Mouse (Mus musculus): ENCODE measurements around the gene Gm9507. TPM values are rescaled to one million over a fixed set of nuclear protein-coding genes. Genes with fewer than 3 reads are reported as not detected.
"Not testable (repeated sequence)": the region's sequence is repeated elsewhere in the genome, so short reads cannot be mapped to it uniquely, and the experiment has no call there.

The Gm9507 gene
- total RNA-seq, 1 experiment from 2014 or later, result not detected

DNA sequence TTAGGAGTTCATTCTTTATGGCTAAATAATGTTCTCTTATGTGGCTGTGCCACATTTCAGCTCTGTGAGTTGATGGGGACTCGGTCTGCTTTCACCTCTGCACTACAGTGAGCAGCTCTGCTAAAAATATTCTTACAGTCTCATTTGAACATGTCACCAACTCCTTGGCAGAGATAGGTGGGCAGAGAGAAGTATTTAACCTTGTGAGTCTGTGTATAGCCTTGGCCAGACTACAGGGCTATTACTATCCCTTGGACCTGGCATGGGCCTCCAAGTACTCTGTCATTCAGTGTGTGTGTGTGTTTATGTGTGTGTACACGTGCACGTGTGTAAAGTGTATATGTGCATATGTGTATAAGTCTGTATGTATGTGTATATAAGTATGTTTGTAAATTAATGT lies 28.2 kb downstream of the Gm9507 start:
- ATAC-seq (replicated peaks; ENCODE audit: insufficient number of reproducible peaks, low FRiP score, low TSS enrichment, poor library complexity, severe bottlenecking), result not testable (repeated sequence)

GRCm38 (mm10) chr10:77782442-77782841 lies 29.2 kb downstream of the Gm9507 start, which contains the start of gene Gm3250:
Gene Gm3250, minus strand, starts transcription at chr10:77782542.
- not testable (repeated sequence) for ATAC-seq (replicated peaks; ENCODE audit: insufficient number of reproducible peaks, low FRiP score, low TSS enrichment, poor library complexity, severe bottlenecking)

GRCm38 (mm10) chr10:77776844-77777243 lies 34.8 kb downstream of the Gm9507 start, which contains the start of gene Gm7138:
Gene Gm7138, minus strand, starts transcription at chr10:77776944.
- not testable (repeated sequence) for ATAC-seq (replicated peaks; ENCODE audit: insufficient number of reproducible peaks, low FRiP score, low TSS enrichment, poor library complexity, severe bottlenecking)

DNA sequence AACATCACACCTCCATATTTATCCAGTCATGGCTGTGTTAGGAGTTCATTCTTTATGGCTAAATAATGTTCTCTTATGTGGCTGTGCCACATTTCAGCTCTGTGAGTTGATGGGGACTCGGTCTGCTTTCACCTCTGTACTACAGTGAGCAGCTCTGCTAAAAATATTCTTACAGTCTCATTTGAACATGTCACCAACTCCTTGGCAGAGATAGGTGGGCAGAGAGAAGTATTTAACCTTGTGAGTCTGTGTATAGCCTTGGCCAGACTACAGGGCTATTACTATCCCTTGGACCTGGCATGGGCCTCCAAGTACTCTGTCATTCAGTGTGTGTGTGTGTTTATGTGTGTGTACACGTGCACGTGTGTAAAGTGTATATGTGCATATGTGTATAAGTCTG lies 39.5 kb downstream of the Gm9507 start:
- not testable (repeated sequence) for ATAC-seq (replicated peaks; ENCODE audit: insufficient number of reproducible peaks, low FRiP score, low TSS enrichment, poor library complexity, severe bottlenecking)

DNA sequence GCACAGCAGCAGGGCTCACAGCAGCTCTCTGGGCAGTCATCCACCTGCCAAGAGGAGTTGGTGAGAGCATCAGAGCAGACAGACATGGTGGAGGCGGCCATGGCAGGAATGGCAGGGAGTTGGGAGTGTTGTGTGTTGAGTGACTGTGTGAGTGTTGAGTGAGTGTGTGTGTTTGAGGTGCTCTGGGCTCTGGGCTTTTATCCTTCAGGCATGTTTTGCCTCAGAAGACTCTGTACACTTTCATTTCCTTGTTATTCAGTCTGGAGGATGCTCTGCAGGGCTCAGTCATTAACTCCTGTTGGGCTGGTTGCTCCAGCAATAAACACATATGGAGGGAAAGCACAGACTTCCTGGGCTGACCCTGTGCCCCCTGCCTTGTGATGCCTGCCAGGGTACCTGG lies 40.4 kb downstream of the Gm9507 start, which contains the start of gene Gm3238:
Gene Gm3238, minus strand, starts transcription at position 101 of the 400 bp plus-strand sequence.
- ATAC-seq (replicated peaks; ENCODE audit: insufficient number of reproducible peaks, low FRiP score, low TSS enrichment, poor library complexity, severe bottlenecking), result not testable (repeated sequence)

DNA sequence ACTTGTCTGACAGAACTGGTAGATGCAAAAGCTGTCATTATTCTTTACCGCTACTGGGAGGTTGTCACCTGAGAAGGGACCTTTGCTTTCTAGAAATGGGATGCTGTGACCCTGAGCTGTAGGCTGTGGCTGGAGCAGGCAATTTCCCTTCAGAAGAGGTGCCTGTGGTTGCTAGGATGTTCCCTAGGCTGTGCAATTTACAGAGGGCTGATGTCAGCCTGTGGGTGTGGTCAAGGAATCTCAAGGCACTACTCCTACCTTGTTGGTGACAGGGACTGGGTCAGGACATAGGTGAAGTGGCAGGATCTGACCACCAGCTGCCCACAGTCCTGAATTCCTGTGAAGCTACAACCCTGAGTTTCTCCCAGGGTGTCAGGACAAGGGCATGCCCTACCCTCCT lies 41.9 kb downstream of the Gm9507 start:
- no peak for ATAC-seq (replicated peaks; ENCODE audit: insufficient number of reproducible peaks, low FRiP score, low TSS enrichment, poor library complexity, severe bottlenecking)

Other genes with a start within 250 kb of the Gm9507 start
- 79.9 to 128 TPM (median 104 TPM) in 3 replicates for gene Pttg1ip, start 230.1 kb downstream of the Gm9507 start, total RNA-seq (2017)
- gene Sumo3, start 205.7 kb downstream of the Gm9507 start, total RNA-seq (2017), result 84.2 to 128 TPM (median 126 TPM) in 3 replicates
- 1.7 to 5.5 TPM in 2 of 3 replicates, not detected in the other for gene Gm49325, start 205.6 kb downstream of the Gm9507 start, total RNA-seq (2017)
- gene Ube2g2, start 189.6 kb downstream of the Gm9507 start, total RNA-seq (2017), result 60.6 to 127 TPM (median 70.3 TPM) in 3 replicates
- not detected in 3 replicates for gene Tspear, start 125.3 kb downstream of the Gm9507 start, total RNA-seq (2017)
- not detected in 3 replicates for gene Gm19402, start 121.1 kb downstream of the Gm9507 start, total RNA-seq (2017)
- gene Gm9508, start 114.6 kb downstream of the Gm9507 start, total RNA-seq (2017), result not detected in 3 replicates
- not detected in 3 replicates for gene Gm10272, start 105.2 kb downstream of the Gm9507 start, total RNA-seq (2017)
- gene Gm10024, start 100.4 kb downstream of the Gm9507 start, total RNA-seq (2017), result not detected in 3 replicates
- gene Gm10142, start 96.0 kb downstream of the Gm9507 start, total RNA-seq (2017), result not detected in 3 replicates
- not detected in 3 replicates for gene Krtap12-1, start 91.2 kb downstream of the Gm9507 start, total RNA-seq (2017)
- gene Gm10100, start 85.4 kb downstream of the Gm9507 start, total RNA-seq (2017), result not detected in 3 replicates
- gene Gm18596, start 69.2 kb downstream of the Gm9507 start, total RNA-seq (2017), result not detected in 3 replicates
- gene Gm9736, start 60.5 kb downstream of the Gm9507 start, total RNA-seq (2017), result not detected in 3 replicates
- gene Gm3233, start 52.2 kb downstream of the Gm9507 start, total RNA-seq (2017), result not detected in 3 replicates
- not detected in 3 replicates for gene Gm3238, start 40.5 kb downstream of the Gm9507 start, total RNA-seq (2017)
- not detected in 3 replicates for gene Gm7138, start 34.9 kb downstream of the Gm9507 start, total RNA-seq (2017)
- gene Gm3250, start 29.3 kb downstream of the Gm9507 start, total RNA-seq (2017), result not detected in 3 replicates
- not detected in 3 replicates for gene Gm7137, start 23.6 kb downstream of the Gm9507 start, total RNA-seq (2017)
- not detected in 3 replicates for gene Gm9639, start 16.8 kb downstream of the Gm9507 start, total RNA-seq (2017)
- not detected in 3 replicates for gene Gm19668, start 12.7 kb downstream of the Gm9507 start, total RNA-seq (2017)
- gene Gm2696, start 2.8 kb upstream of the Gm9507 start, total RNA-seq (2017), result not detected in 3 replicates
- not detected in 3 replicates for gene Krtap10-4, start 15.3 kb upstream of the Gm9507 start, total RNA-seq (2017)
- not detected in 3 replicates for gene Krtap10-10, start 24.1 kb upstream of the Gm9507 start, total RNA-seq (2017)
- gene Gm36176, start 35.0 kb upstream of the Gm9507 start, total RNA-seq (2017), result not detected in 3 replicates
- not detected in 3 replicates for gene Gm10318, start 41.0 kb upstream of the Gm9507 start, total RNA-seq (2017)
- gene Gm3285, start 50.1 kb upstream of the Gm9507 start, total RNA-seq (2017), result not detected in 3 replicates
- gene Lrrc3, start 90.7 kb upstream of the Gm9507 start, total RNA-seq (2017), result not detected in 3 replicates
- 27.0 to 37.5 TPM (median 35.8 TPM) in 3 replicates for gene Trpm2, start 158.7 kb upstream of the Gm9507 start, total RNA-seq (2017)
- gene 1810043G02Rik, start 166.7 kb upstream of the Gm9507 start, total RNA-seq (2017), result 4.8 to 8.2 TPM (median 5.5 TPM) in 3 replicates
- 46.0 to 51.9 TPM (median 46.4 TPM) in 3 replicates for gene Pfkl, start 198.2 kb upstream of the Gm9507 start, total RNA-seq (2017)
- gene Dnmt3l, start 230.1 kb upstream of the Gm9507 start, total RNA-seq (2017), result not detected in 3 replicates
- not detected in 3 replicates for gene Aire, start 231.8 kb upstream of the Gm9507 start, total RNA-seq (2017)